Mouse (Mus musculus): Measurements from ENCODE around the gene Gm12258. TPM values are rescaled to one million over a fixed set of nuclear protein-coding genes. Genes with fewer than 3 reads are reported as not detected.

The Gm12258 gene
- total RNA-seq, 4 experiments from 2014 or later: 15.6 to 19.3 (median 17.8) TPM

DNA sequence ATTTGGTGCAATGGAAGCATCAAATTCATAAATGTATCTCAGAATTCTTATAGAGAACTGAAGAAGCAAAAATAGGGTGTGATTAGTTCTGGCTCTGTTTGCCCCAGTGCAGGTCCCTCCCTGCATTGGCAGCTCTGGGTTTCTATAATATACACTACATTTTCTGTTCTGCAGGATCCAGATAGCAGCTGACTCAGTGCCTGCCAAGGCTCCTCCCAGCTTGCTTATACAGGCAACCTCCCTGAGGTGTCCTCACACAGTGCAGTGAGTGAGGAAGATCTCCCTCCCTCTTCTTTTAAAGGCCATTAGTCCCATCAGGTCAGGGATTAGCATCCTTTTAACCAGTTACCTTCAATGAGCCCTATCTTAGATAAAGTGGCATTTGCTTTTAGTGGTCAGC is 54.1 kb downstream of the Gm12258 start:
- DNase-seq (ENCODE audit: low spot score in 2 of 2): no peak

DNA sequence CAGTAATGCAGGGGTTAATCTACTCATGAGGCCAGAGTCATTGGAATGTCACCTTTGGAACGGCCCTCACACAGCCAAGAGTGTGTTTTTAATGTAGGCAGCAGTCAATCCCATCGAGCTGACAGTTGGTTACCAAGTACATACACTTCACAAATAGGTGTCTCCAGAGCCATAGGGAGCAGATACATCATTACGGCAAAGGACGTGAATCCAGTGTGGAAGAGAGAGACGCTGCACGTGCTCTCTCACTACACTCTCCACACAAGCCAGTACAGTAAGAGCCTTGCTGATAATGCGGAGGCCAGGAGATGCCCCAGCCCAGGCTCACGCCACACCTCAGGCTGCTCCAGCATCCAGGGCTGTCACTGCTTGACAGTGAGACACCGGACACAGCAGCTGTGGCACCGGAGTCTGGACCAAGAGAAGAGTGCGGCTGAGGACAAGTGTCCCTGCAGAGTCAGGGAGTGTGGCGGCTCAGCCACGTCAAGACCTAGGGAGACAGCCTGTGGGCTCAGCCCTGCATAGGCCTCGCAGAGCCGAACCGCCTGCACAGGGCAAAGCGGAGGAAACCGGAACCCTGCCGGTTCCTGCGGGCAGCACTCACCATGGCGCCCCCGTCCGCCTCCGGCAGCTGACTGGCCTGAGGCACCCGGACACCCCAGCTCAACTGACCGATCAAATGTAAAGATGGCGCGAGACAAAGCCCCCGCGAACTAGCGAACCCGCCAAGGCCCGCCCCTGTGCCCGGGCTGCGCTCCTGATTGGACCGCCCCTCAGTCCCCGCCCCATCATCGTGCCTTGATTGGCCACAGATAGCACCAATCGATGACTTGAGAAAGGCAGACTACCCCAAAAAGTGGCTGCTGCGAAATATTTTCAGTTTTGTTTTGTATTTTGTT is 56.8 kb downstream of the Gm12258 start, which contains the start of gene Zfp39:
TSS of gene Zfp39 (minus strand) at position 715 of the 899 bp plus-strand sequence.
- DNase-seq (ENCODE audit: low spot score in 2 of 2): peak; percentile 91 to 95

DNA sequence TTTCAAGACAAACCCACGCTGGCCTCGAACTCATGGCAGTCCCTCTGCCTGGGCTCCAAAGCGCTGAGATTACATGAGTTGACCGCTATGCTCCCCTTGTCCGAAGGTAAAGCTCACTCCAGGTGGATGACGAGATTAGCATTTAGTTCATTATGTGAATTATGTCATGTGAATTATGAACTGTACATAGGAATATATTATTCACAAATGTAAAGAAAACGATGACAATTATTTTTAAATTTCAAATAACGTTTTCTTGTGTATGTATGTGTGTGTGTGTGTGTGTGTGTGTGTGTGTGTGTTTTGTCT is 57.4 kb downstream of the Gm12258 start:
- no peak for DNase-seq (ENCODE audit: low spot score in 2 of 2)

DNA sequence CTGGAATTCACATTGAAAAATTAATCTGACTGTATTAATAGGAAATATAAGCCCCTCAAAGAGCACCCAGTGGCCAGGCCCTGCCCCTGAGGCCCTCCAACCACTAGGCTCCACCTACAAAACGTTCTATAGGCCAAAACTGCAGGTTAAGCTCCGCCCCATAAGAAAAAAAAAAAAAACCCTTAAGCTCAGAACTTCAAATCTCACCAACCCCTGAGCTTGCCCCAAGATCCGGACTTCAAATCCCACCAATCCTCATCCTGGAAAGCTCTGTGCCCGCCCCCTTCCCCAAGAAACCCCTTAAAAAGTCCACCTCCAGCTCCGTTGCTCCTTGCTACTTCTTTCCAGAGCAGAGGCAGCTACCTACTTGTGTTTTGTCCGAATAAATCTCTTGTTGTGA is 57.9 kb downstream of the Gm12258 start:
- DNase-seq (ENCODE audit: low spot score in 2 of 2): no peak

Other genes starting within 250 kb of the Gm12258 start
- gene 2210407C18Rik, start 231.1 kb upstream of the Gm12258 start, total RNA-seq (2022): not detected
- gene Olfr323, start 216.7 kb upstream of the Gm12258 start, total RNA-seq (2022): not detected
- gene Trim58, start 206.7 kb upstream of the Gm12258 start, total RNA-seq (2022): not detected
- gene Olfr322, start 188.4 kb upstream of the Gm12258 start, total RNA-seq (2022): not detected
- gene Olfr320, start 166.1 kb upstream of the Gm12258 start, total RNA-seq (2022): not detected
- not detected for gene Olfr319, start 148.0 kb upstream of the Gm12258 start, total RNA-seq (2022)
- gene Olfr318, start 123.1 kb upstream of the Gm12258 start, total RNA-seq (2022): under 1 TPM in 3 of 4 experiments, not detected in 1; 0.09 to 0.13 (median 0.11) TPM
- gene Olfr317, start 107.9 kb upstream of the Gm12258 start, total RNA-seq (2022): under 1 TPM in 2 of 4 experiments, not detected in 2; 0.35 to 0.44 TPM
- 1 to 10 TPM; 1.3 to 2.0 (median 1.7) TPM for gene Olfr316, start 94.4 kb upstream of the Gm12258 start, total RNA-seq (2022)
- not detected for gene Olfr315, start 74.0 kb upstream of the Gm12258 start, total RNA-seq (2022)
- not detected for gene Olfr314, start 64.2 kb upstream of the Gm12258 start, total RNA-seq (2022)
- gene Fam183b, start 45.2 kb upstream of the Gm12258 start, total RNA-seq (2022): 1 to 10 TPM; 1.1 to 3.5 (median 1.6) TPM
- not detected for gene Olfr313, start 32.2 kb upstream of the Gm12258 start, total RNA-seq (2022)
- gene Olfr312, start 17.9 kb upstream of the Gm12258 start, total RNA-seq (2022): not detected
- gene Olfr311, start 7.9 kb upstream of the Gm12258 start, total RNA-seq (2022): not detected
- gene 2810021J22Rik, start 20.1 kb downstream of the Gm12258 start, total RNA-seq (2022): 10 to 100 TPM in 3 of 4 experiments, 1 to 10 TPM in 1; 7.3 to 14.5 (median 12.3) TPM
- 10 to 100 TPM in 3 of 4 experiments, 1 to 10 TPM in 1; 9.1 to 11.6 (median 10.4) TPM for gene Zfp39, start 57.1 kb downstream of the Gm12258 start, total RNA-seq (2022)
- gene Btnl10, start 70.8 kb downstream of the Gm12258 start, total RNA-seq (2022): not detected
- 100 to 1,000 TPM; 448 to 480 (median 462) TPM for gene Rnf187, start 91.8 kb downstream of the Gm12258 start, total RNA-seq (2022)
- 100 to 1,000 TPM in 3 of 4 experiments, 10 to 100 TPM in 1; 96.1 to 129 (median 115) TPM for gene Hist3h2ba, start 101.8 kb downstream of the Gm12258 start, total RNA-seq (2022)
- gene Hist3h2a, start 107.5 kb downstream of the Gm12258 start, total RNA-seq (2022): 10 to 100 TPM; 54.1 to 63.0 (median 57.1) TPM
- 1 to 10 TPM; 3.7 to 5.0 (median 4.1) TPM for gene Trim17, start 107.5 kb downstream of the Gm12258 start, total RNA-seq (2022)
- gene Trim11, start 130.9 kb downstream of the Gm12258 start, total RNA-seq (2022): 10 to 100 TPM; 22.6 to 27.6 (median 26.7) TPM

All from left cerebral cortex, adult 8-10 months (tissue).